Mouse (Mus musculus): ENCODE measurements around the gene Fyn. TPM values are rescaled to one million over a fixed set of nuclear protein-coding genes. Genes with fewer than 3 reads are reported as not detected.

Fyn gene
- polyA plus RNA-seq, 1 experiment = 76.1 TPM

DNA sequence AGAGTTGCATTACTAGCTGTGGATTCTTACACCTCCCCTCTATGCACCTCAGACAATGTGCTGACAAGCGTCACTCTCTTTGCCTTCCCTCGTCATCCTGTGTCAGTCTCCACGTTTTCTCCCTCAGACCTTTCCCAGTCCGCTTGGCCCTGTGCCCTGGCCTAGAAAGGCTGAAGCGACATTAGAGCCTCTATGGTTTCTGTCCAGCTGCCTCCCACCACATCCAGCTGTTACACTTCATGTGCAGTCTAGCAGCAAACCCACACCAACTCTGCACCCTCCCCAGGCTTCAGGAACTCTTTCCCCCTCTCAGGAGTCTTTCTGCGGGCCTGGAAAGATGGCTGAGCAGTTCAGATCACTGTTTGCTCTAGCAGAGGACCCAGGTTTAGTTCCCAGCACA lies 98.7 kb downstream of the Fyn start:
- DNase-seq = no peak
- 90% methylated on average over 6 of the region's 6 CpGs for WGBS
- H3K4me3 ChIP-seq (ENCODE audit: control insufficient read depth, insufficient read depth, low read length) = no peak overlapping the region
- no peaks in the 10 kb centered on the region for H3K36me3 ChIP-seq (ENCODE audit: control insufficient read depth, insufficient read depth, low read length)
- H3K4me1 ChIP-seq (replicated peaks; ENCODE audit: control insufficient read depth, insufficient read depth, low read length) = peaks cover 30% of the 10 kb centered on the region
- TF ChIP-seq POLR2A (IDR thresholded peaks at IDR 0.05; ENCODE audit: control insufficient read depth, extremely low read depth, insufficient read depth, low read length, poor library complexity) (no peak), CTCF (IDR thresholded peaks at IDR 0.05; ENCODE audit: borderline replicate concordance, control insufficient read depth, extremely low read depth, insufficient read depth, low read length, poor library complexity) (no peak)
- H3K27ac ChIP-seq (ENCODE audit: control insufficient read depth, insufficient read depth, low read length) = no peak overlapping the region
- H3K27me3 ChIP-seq (ENCODE audit: control insufficient read depth, insufficient read depth, low read length) = no peaks in the 10 kb centered on the region

DNA sequence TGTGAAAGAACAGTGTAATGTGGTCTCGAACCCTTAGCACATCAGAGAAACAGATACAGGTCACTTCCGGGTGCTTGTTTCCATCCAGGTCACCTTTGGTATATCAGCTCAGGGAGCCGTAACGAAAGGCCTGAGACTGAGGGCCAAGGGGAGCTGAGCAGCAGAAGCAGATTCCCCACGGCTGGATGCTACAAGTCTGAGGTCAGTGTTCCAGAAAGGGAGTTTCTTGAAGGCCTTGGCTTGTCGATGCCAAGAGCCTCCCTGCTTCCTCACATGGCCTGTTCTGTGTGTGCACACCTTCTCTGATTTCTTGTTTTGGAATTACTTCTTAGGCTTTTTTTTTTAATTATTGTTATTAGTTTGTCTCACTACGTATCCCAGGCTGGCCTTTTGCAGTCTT lies 99.2 kb downstream of the Fyn start:
- H3K27me3 ChIP-seq (ENCODE audit: control insufficient read depth, insufficient read depth, low read length) = no peaks in the 10 kb centered on the region
- DNase-seq = no peak
- peaks cover 30% of the 10 kb centered on the region for H3K4me1 ChIP-seq (replicated peaks; ENCODE audit: control insufficient read depth, insufficient read depth, low read length)
- TF ChIP-seq CTCF (IDR thresholded peaks at IDR 0.05; ENCODE audit: borderline replicate concordance, control insufficient read depth, extremely low read depth, insufficient read depth, low read length, poor library complexity) (no peak), POLR2A (IDR thresholded peaks at IDR 0.05; ENCODE audit: control insufficient read depth, extremely low read depth, insufficient read depth, low read length, poor library complexity) (no peak)
- no peak overlapping the region for H3K27ac ChIP-seq (ENCODE audit: control insufficient read depth, insufficient read depth, low read length)
- H3K36me3 ChIP-seq (ENCODE audit: control insufficient read depth, insufficient read depth, low read length) = no peaks in the 10 kb centered on the region
- H3K4me3 ChIP-seq (ENCODE audit: control insufficient read depth, insufficient read depth, low read length) = no peak overlapping the region
- 94% methylated on average over 7 of the region's 7 CpGs for WGBS

DNA sequence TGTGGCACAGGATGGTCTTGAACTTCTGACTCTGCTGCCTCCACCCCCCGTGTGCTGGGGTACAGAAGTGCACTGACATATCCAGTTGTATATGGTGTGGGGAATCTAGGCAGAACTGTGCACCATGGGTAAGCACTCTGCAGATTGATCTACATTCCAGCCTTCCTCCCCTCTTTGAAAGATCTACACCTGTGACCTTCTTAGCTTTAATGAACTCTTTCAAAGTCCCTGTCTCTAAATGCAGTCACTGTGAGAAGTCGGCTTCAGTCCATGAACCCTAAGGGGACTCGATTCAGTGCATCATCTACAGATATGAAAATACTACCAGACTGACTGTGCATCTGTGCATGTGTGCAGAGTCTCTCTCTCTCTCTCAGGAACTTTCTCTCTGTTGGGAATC lies 99.9 kb downstream of the Fyn start:
- TF ChIP-seq CTCF (IDR thresholded peaks at IDR 0.05; ENCODE audit: borderline replicate concordance, control insufficient read depth, extremely low read depth, insufficient read depth, low read length, poor library complexity) (no peak), POLR2A (IDR thresholded peaks at IDR 0.05; ENCODE audit: control insufficient read depth, extremely low read depth, insufficient read depth, low read length, poor library complexity) (no peak)
- no peaks in the 10 kb centered on the region for H3K27me3 ChIP-seq (ENCODE audit: control insufficient read depth, insufficient read depth, low read length)
- H3K4me1 ChIP-seq (replicated peaks; ENCODE audit: control insufficient read depth, insufficient read depth, low read length) = peaks cover 30% of the 10 kb centered on the region
- DNase-seq = no peak
- H3K36me3 ChIP-seq (ENCODE audit: control insufficient read depth, insufficient read depth, low read length) = no peaks in the 10 kb centered on the region
- H3K27ac ChIP-seq (ENCODE audit: control insufficient read depth, insufficient read depth, low read length) = peak overlapping the region; percentile 38; the same call in 1 of the 2 replicates
- H3K4me3 ChIP-seq (ENCODE audit: control insufficient read depth, insufficient read depth, low read length) = no peak overlapping the region
- 65% methylated on average over 3 of the region's 3 CpGs for WGBS

- no peak for TF ChIP-seq POLR2A (IDR thresholded peaks at IDR 0.05; ENCODE audit: control insufficient read depth, extremely low read depth, insufficient read depth, low read length, poor library complexity)
- TF ChIP-seq CTCF (IDR thresholded peaks at IDR 0.05; ENCODE audit: borderline replicate concordance, control insufficient read depth, extremely low read depth, insufficient read depth, low read length, poor library complexity) = no peak
- no peak overlapping the region for H3K4me3 ChIP-seq (ENCODE audit: control insufficient read depth, insufficient read depth, low read length)
- no peaks in the 10 kb centered on the region for H3K36me3 ChIP-seq (ENCODE audit: control insufficient read depth, insufficient read depth, low read length)
- peak overlapping the region; percentile 3; the same call in 1 of the 2 replicates for H3K27ac ChIP-seq (ENCODE audit: control insufficient read depth, insufficient read depth, low read length)
- DNase-seq = no peak
- peaks cover 30% of the 10 kb centered on the region for H3K4me1 ChIP-seq (replicated peaks; ENCODE audit: control insufficient read depth, insufficient read depth, low read length)
- no peaks in the 10 kb centered on the region for H3K27me3 ChIP-seq (ENCODE audit: control insufficient read depth, insufficient read depth, low read length)
- 66% methylated on average over 7 of the region's 7 CpGs for WGBS
These were observed 100.7 kb downstream of the Fyn start for GRCm38 (mm10) chr10:39469341-39469740.

DNA sequence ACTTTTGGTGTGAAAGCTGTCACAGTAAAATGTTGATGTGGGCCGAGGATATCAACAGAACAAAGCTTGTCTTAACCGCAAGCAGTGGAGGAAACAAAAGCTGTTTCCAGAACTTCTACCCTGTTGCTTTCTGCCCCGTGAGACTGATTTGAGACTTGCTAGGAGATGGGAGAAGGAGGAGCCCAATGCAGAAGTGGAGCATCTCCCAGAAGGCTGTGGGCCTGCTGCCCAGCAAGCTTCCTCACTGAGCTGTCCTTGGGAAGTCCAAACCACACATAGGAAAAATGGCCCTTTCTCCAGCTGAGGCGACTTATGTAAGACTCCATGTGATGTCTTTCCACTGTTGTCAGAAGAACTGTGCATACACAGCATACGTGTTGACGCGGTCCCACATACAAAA lies 101.7 kb downstream of the Fyn start:
- DNase-seq = no peak
- TF ChIP-seq CTCF (IDR thresholded peaks at IDR 0.05; ENCODE audit: borderline replicate concordance, control insufficient read depth, extremely low read depth, insufficient read depth, low read length, poor library complexity) (no peak), POLR2A (IDR thresholded peaks at IDR 0.05; ENCODE audit: control insufficient read depth, extremely low read depth, insufficient read depth, low read length, poor library complexity) (no peak)
- H3K27ac ChIP-seq (ENCODE audit: control insufficient read depth, insufficient read depth, low read length) = no peak overlapping the region
- no peaks in the 10 kb centered on the region for H3K36me3 ChIP-seq (ENCODE audit: control insufficient read depth, insufficient read depth, low read length)
- H3K4me3 ChIP-seq (ENCODE audit: control insufficient read depth, insufficient read depth, low read length) = no peak overlapping the region
- no peaks in the 10 kb centered on the region for H3K27me3 ChIP-seq (ENCODE audit: control insufficient read depth, insufficient read depth, low read length)
- 89% methylated on average over 7 of the region's 7 CpGs for WGBS
- peaks cover 30% of the 10 kb centered on the region for H3K4me1 ChIP-seq (replicated peaks; ENCODE audit: control insufficient read depth, insufficient read depth, low read length)

- Histone ChIP-seq H3K27ac (ENCODE audit: control insufficient read depth, insufficient read depth, low read length) (no peak overlapping the region), H3K36me3 (ENCODE audit: control insufficient read depth, insufficient read depth, low read length) (no peaks in the 10 kb centered on the region)
- WGBS = 83% methylated on average over 7 of the region's 7 CpGs
These were observed 102.5 kb downstream of the Fyn start for GRCm38 (mm10) chr10:39471040-39471713.

More at GRCm38 (mm10) chr10:39471040-39471713, 102.5 kb downstream of the Fyn start:
- H3K4me3 ChIP-seq (ENCODE audit: control insufficient read depth, insufficient read depth, low read length) = no peak overlapping the region
- no peaks in the 10 kb centered on the region for H3K27me3 ChIP-seq (ENCODE audit: control insufficient read depth, insufficient read depth, low read length)
- peaks cover 30% of the 10 kb centered on the region for H3K4me1 ChIP-seq (replicated peaks; ENCODE audit: control insufficient read depth, insufficient read depth, low read length)
- DNase-seq = no peak
- TF ChIP-seq POLR2A (IDR thresholded peaks at IDR 0.05; ENCODE audit: control insufficient read depth, extremely low read depth, insufficient read depth, low read length, poor library complexity) (no peak), CTCF (IDR thresholded peaks at IDR 0.05; ENCODE audit: borderline replicate concordance, control insufficient read depth, extremely low read depth, insufficient read depth, low read length, poor library complexity) (no peak)
